Mouse (Mus musculus): ENCODE data around the gene Ubxn2a.

- TF ChIP-seq CTCF (IDR thresholded peaks at IDR 0.05; ENCODE audit: low read depth) (no peak), EP300 (IDR thresholded peaks at IDR 0.05; ENCODE audit: low read depth) (no peak)
These were observed 7.4 kb upstream of the Ubxn2a start for GRCm38 (mm10) chr12:4914944-4915343.

All from heart, postnatal 0 days (tissue).